Mouse (Mus musculus) brain, embryonic 14.5 days (tissue): ENCODE data around the gene Thada.

Experiments used
- CTCF ChIP-seq: fragments of 200-500 bp; IDR thresholded peaks from 2 replicates; pipeline ENCODE4 v1.5.1; 2012; ENCODE audit warnings: inconsistent platforms, mild to moderate bottlenecking, moderate library complexity, borderline replicate concordance; ENCODE audit not compliant: insufficient read depth, insufficient read length; ENCODE audit errors: extremely low read depth
- POLR2A ChIP-seq: fragments of 200-500 bp; IDR thresholded peaks from 2 replicates; pipeline ENCODE4 v1.6.1; 2012; ENCODE audit warnings: mild to moderate bottlenecking, inconsistent platforms, borderline replicate concordance; ENCODE audit not compliant: poor library complexity, insufficient read depth, insufficient read length, severe bottlenecking; ENCODE audit errors: extremely low read depth

- TF ChIP-seq CTCF: no peak
- no peak for TF ChIP-seq POLR2A
These were observed 187.6 kb downstream of the Thada start for GRCm38 (mm10) chr17:84278193-84278953.
